Mouse (Mus musculus) telencephalon, adult 2 months (tissue): ENCODE results near the gene St3gal3.
A peak's percentile ranks its signal among the peaks of the same experiment; 100 is the strongest.

Experiments used
- DNase-seq: peaks from one replicate; pipeline ENCODE4 v3.0.0-alpha.2; 2011; ENCODE audit warnings: low read depth, low spot score

The St3gal3 gene

GRCm38 (mm10) chr4:117928234-117928633 lies 206.5 kb downstream of the St3gal3 start:
- no peak for DNase-seq

- no peak for DNase-seq
These were observed 207.9 kb downstream of the St3gal3 start for GRCm38 (mm10) chr4:117926545-117927482.

GRCm38 (mm10) chr4:117924916-117925315 lies 209.8 kb downstream of the St3gal3 start:
- DNase-seq = no peak

DNA sequence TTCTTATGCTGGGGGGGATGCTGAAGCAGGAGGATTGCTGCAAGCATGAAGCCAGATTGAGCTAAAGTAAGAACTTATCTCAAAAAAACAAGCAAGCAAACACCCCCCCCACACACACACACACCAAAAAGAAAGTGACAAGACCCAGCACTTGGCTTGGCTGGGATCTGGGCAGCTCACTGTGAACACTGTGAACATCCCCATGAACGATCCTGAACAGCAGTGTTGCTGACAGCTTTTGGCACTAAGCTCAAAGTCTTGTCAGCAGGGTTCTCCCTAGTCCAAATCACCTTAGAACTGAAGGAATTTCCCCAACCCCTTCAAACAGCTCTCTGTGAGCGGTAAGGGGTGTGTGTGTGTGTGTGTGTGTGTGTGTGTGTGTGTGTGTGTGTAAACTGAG lies 211.3 kb downstream of the St3gal3 start:
- DNase-seq = no peak

- DNase-seq = no peak
These were observed 213.4 kb downstream of the St3gal3 start for GRCm38 (mm10) chr4:117921358-117921757.

DNA sequence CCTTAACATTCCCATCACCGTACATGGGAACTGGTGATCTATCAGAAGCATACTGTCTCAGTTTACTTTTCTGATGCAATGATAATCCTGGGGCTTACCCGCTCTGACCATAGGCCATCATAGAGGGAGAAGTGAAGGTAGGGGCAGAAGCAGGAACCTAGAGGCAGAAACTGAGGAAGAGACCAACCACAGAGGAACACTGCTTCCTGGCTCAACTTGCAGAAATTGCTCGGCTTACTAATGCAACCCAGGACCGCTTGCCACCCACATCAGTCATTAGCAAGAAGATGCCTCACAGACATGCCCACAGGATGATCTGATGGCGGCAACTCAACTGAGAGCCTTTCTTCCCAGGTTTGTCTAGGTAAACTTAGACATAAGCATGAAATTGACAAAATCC lies 216.0 kb downstream of the St3gal3 start:
- no peak for DNase-seq

DNA sequence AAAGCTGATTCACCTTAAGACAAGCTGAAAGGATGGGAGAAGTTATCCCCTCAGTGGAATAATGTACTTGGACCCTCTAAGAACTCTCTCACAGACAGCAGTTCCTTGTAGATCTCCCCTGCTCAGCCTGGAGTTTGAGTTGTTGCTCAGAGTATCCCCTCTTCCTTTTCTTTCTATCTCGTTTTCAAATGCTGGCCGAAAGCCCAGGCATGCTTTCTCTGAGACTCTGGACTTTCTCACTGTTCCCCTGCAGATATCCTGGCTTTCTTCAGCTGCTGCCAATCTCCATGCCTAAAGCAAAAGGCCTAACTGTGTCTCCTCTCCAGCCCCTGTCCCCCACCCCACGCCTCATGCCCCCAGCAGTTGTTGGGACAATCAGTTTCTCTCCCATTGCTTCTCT lies 216.5 kb downstream of the St3gal3 start:
- no peak for DNase-seq

DNA sequence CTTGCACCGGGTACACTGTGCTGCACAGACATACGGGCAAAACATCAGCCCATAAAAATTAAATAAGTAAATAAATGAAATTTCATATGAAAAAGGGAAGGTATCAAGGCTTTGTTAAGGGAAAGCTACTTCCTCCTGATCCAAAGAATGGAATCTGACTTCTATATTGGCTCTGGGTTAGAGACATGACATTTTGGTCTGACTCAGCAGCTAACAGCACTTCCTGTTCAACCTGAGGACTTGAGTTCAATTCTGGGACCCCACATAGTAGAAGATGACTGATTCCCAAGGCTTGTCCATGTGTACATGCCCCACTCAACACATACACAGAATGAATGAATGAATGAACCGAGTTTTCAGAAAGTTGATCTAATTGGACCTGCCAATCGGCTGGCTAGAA lies 216.9 kb downstream of the St3gal3 start:
- DNase-seq = no peak

GRCm38 (mm10) chr4:117917402-117917801 lies 217.3 kb downstream of the St3gal3 start:
- no peak for DNase-seq

- DNase-seq = no peak
These were observed 218.3 kb downstream of the St3gal3 start for GRCm38 (mm10) chr4:117916386-117916785.

DNA sequence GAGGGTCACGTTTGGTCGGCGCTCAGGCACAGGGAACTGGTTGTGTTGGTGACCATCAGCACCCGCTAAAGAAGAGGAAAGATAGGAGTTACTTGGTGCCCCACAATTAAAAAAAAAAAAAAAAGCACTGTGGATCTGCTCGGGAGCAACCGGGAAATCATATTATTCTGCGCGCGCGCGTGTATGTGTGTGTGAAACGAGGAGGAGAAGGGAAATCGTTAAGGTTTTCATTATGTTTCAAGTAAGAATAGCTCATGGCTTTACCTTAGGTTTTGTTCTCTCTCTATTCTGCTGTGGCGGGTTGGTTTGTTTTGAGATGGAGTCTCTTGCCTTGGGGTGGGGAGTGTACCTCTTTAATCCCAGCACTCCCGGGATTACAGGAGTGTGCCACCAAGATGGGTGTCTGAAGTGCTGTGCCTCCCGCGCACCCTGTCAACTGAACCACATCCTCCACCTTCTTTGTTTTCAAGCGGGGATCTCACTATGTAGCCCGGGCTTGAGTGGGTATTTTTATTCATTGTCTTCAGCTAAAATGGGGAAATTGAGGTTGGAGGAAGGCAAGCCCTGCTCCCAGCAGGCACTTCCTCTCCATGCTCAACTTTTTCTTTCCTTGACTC lies 219.1 kb downstream of the St3gal3 start:
- peak; percentile 36 for DNase-seq

- peak; percentile 89 for DNase-seq
These were observed 219.9 kb downstream of the St3gal3 start, which contains the start of gene Ipo13 for GRCm38 (mm10) chr4:117914591-117915442. Gene Ipo13, minus strand, starts transcription at chr4:117914999.

GRCm38 (mm10) chr4:117914031-117914430 lies 220.7 kb downstream of the St3gal3 start:
- DNase-seq = no peak

DNA sequence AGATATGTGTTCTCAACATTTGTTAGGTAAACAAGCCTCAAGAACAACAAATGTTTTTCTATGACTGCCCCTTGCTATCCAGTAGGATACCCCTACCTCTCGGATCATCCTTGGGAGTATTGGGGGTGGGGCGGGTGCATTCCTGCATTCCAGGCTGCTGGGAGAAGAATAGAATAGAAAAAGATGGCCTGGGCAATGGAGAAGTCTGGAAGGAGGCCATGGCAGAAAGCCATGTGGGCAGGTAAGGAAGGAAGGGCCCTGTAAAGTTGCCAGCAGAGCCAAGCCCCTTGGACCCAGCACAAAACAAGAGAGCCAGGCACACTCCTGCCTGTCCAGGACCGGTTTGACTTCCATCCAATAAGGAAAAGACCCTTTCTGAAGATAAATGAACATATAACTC lies 221.3 kb downstream of the St3gal3 start:
- no peak for DNase-seq

GRCm38 (mm10) chr4:117912685-117913273 lies 221.9 kb downstream of the St3gal3 start:
- DNase-seq = no peak

DNA sequence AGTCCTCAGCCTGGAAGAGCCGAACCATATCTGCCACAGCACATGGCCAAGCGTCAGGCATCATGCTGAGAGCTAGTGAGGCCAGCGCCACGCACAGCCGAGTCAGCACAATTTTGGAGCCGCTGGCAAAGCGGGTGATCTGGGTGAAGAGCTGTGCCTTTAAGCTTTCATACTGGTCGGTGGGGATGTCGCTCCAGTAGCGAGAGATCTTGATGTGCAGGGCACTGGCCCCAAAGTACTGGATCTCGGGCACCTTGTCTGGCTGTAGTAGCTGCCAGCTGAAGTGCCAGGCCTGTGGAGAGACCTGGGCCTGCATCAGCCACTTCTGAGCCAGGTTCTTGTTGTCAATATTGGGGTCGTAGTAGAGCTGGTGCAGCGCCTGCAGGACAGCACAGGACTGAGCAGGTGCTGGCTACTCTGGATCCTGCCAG lies 222.6 kb downstream of the St3gal3 start:
- DNase-seq = no peak

- no peak for DNase-seq
These were observed 225.8 kb downstream of the St3gal3 start for GRCm38 (mm10) chr4:117908834-117909453.

DNA sequence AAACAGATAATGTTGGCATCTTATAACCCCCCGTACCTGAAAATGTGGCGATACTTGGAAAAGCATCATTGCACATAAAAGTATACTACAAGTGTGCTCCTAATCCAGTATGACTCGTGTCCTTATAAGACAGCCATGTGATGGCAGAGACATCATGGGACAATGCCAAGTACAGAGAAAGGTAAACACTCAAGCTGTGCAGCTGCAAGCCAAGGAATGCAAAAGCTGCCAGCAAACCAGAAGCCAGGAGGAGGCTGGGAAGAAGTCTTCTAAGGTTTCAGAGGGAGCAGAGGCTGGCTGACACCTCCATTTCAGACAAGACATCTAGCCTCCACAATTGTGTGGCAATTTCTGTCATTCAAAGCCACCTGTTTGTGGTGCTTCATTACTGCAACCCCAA lies 228.5 kb downstream of the St3gal3 start:
- no peak for DNase-seq

GRCm38 (mm10) chr4:117904761-117905160 lies 230.0 kb downstream of the St3gal3 start:
- DNase-seq = no peak

DNA sequence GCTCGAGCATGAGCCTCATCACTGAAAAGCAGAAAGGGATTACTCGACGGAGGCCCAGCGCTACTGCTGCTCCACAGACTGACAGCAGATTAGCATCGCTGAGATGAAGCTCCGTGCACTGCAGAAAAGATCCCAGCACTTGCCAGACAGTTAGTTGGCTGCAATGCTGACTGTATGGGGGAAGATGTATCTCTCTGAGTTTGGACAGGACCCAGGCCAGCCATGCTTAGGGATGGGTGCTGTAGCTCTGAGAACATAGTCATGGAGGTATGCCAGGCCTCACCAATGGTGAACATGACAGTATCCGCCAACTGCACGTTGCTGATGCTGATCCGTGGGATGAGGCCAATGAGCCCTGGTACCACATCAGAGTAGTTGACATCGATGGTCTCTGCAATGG lies 230.6 kb downstream of the St3gal3 start:
- peak; percentile 73 for DNase-seq

- DNase-seq = no peak
These were observed 236.6 kb downstream of the St3gal3 start for GRCm38 (mm10) chr4:117898111-117898510.
